Comparison of ENCODE assay signal across 9 mouse cellular contexts in genomic region chr10:30660564-30661328, GRCm38 (mm10). TPM values are rescaled to one million over a fixed set of nuclear protein-coding genes. Genes with fewer than 3 reads are reported as not detected.
DNase-seq lines count a peak whose midpoint lies in the region; ATAC-seq and TF ChIP-seq lines count a peak whose summit lies in the region.
"Had no signal": no experiment of that assay in that cellular context is flagged by ENCODE, and none has a peak within 500 bp of the region (broad histone marks: within the 10 kb centered on the region; RNA-seq: fewer than 3 reads in every experiment).

No protein-coding gene starts in this region.

- intact Hi-C loops in gastrocnemius, adult 2 months (cut with DNase I), result no loop called here

- no peak overlapping the region for H3K27ac ChIP-seq in gastrocnemius, adult 2 months

- ATAC-seq in granulocyte monocyte progenitor cell, adult 5-6 weeks (replicated peaks; ENCODE audit: poor library complexity, severe bottlenecking), result peak; percentile 79
- no peak; the same call in 1 of the 2 replicates for ATAC-seq in erythroblast, adult 5-6 weeks (replicated peaks; ENCODE audit: low FRiP score, poor library complexity, severe bottlenecking)

- TF ChIP-seq CTCF in gastrocnemius, adult 2 months (IDR thresholded peaks at IDR 0.05), result peak; percentile 43

- H3K4me3 ChIP-seq in gastrocnemius, adult 2 months, result no peak overlapping the region

- no peak for DNase-seq in gastrocnemius, adult 2 months
- no peak for DNase-seq in gastrocnemius, adult 8-10 months (ENCODE audit: low spot score in 2 of 2)
- peak; percentile 20 for DNase-seq in thymus, postnatal 0 days (ENCODE audit: low spot score)
- no peak for DNase-seq in thymus, postnatal 10 days (ENCODE audit: low spot score in 2 of 2)
- DNase-seq in thymus, postnatal 36 days, result no peak
- DNase-seq: lung, embryonic 14.5 days; right cerebral cortex, postnatal 25 days had no signal

RNA-seq across cellular contexts. Expression of gene Hint3, which starts 31.3 kb away (rescaled TPM):
- 10 to 100 TPM; 57.6 to 63.2 TPM for total RNA-seq in gastrocnemius, adult 2 months (2021)
- total RNA-seq in gastrocnemius, adult 8-10 months (2022), result 10 to 100 TPM; 62.3 to 85.2 (median 73.5) TPM
- polyA plus RNA-seq in thymus, postnatal 0 days (2015; fragmentation: Nextera tagmentation; extraction: Ambion mirVana), result 46.7 and 47.4 TPM in 2 replicates
- total RNA-seq in granulocyte monocyte progenitor cell, adult 5-6 weeks (2014; fragmentation: Nextera tagmentation), result 26.7 and 34.5 TPM in 2 replicates
- 9.7 and 11.5 TPM in 2 replicates for total RNA-seq in granulocyte monocyte progenitor cell, adult 5-6 weeks (2017)
- total RNA-seq in erythroblast, adult 5-6 weeks (2015; ENCODE audit: low replicate concordance), result 11.0 and 24.5 TPM in 2 replicates
- total RNA-seq in erythroblast, adult 5-6 weeks (2017; ENCODE audit: low replicate concordance), result 13.1 and 16.7 TPM in 2 replicates
